Mouse (Mus musculus) kidney, adult 18-20 months (tissue): ENCODE results near the gene Il17rd.

Experiments
- DNase-seq: peaks from one replicate; pipeline ENCODE4 v3.0.0; 2021

Il17rd gene

GRCm38 (mm10) chr14:27048231-27048956 is 9.7 kb downstream of the Il17rd start:
- DNase-seq = no peak

GRCm38 (mm10) chr14:27050043-27050442 is 11.3 kb downstream of the Il17rd start:
- no peak for DNase-seq

GRCm38 (mm10) chr14:27050560-27051510 is 12.1 kb downstream of the Il17rd start:
- DNase-seq = no peak

GRCm38 (mm10) chr14:27051511-27051895 is 12.8 kb downstream of the Il17rd start:
- no peak for DNase-seq

GRCm38 (mm10) chr14:27058535-27059223 is 19.9 kb downstream of the Il17rd start:
- no peak for DNase-seq

GRCm38 (mm10) chr14:27059224-27059558 is 20.4 kb downstream of the Il17rd start:
- DNase-seq = no peak

- no peak for DNase-seq
Measured at GRCm38 (mm10) chr14:27063338-27063737, 24.6 kb downstream of the Il17rd start.

GRCm38 (mm10) chr14:27066171-27066929 is 27.6 kb downstream of the Il17rd start:
- DNase-seq = no peak

GRCm38 (mm10) chr14:27067866-27068271 is 29.1 kb downstream of the Il17rd start:
- DNase-seq = no peak

- no peak for DNase-seq
Measured at GRCm38 (mm10) chr14:27069434-27070097, 30.8 kb downstream of the Il17rd start.

- no peak for DNase-seq
Measured at GRCm38 (mm10) chr14:27070128-27070527, 31.4 kb downstream of the Il17rd start.

- DNase-seq = peak; percentile 48
Measured at GRCm38 (mm10) chr14:27070758-27071157, 32.0 kb downstream of the Il17rd start.

- peak; percentile 53 for DNase-seq
Measured at GRCm38 (mm10) chr14:27071985-27072384, 33.2 kb downstream of the Il17rd start.

GRCm38 (mm10) chr14:27075084-27075483 is 36.3 kb downstream of the Il17rd start:
- DNase-seq = no peak

GRCm38 (mm10) chr14:27075909-27076521 is 37.3 kb downstream of the Il17rd start:
- no peak for DNase-seq

GRCm38 (mm10) chr14:27076522-27076920 is 37.8 kb downstream of the Il17rd start:
- no peak for DNase-seq

- no peak for DNase-seq
Measured at GRCm38 (mm10) chr14:27081536-27082275, 43.0 kb downstream of the Il17rd start.

GRCm38 (mm10) chr14:27085471-27085870 is 46.7 kb downstream of the Il17rd start:
- DNase-seq = no peak

GRCm38 (mm10) chr14:27085999-27086398 is 47.3 kb downstream of the Il17rd start:
- DNase-seq = no peak

GRCm38 (mm10) chr14:27094247-27094646 is 55.5 kb downstream of the Il17rd start:
- DNase-seq = no peak

GRCm38 (mm10) chr14:27096133-27096532 is 57.4 kb downstream of the Il17rd start:
- no peak for DNase-seq
